Mouse (Mus musculus): ENCODE measurements around the gene Olfr1491. TPM values are rescaled to one million over a fixed set of nuclear protein-coding genes. Genes with fewer than 3 reads are reported as not detected.

Gene Olfr1491
- total RNA-seq (2021) = not detected
- long read RNA-seq, experiment 1 = 0 reads
- long read RNA-seq, experiment 2 = 0 reads

DNA sequence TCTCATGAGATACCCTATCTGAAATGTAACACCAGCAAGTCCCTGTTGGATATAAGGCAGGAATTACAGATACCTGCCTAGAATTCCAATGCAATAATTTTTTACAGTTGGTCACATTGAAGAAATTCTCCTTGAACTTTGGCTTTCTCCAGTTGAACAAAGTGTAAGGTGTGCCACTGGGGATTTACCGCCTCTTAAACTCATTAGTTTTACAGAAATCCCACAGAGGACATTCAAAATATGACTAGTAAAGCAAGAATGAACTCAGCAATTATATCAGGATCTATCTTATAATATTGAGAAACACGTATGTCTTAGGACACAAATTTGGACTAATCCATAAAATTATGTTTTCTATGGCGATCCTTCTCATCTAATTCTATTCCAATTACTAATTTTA lies at the start of gene Olfr1491:
TSS of gene Olfr1491 (plus strand) at position 301 of the 400 bp plus-strand sequence.
- Histone ChIP-seq H3K4me3 (no peak within 1 kb of the TSS), H3K27ac (no peak within 1 kb of the TSS)
- TF ChIP-seq CTCF (IDR thresholded peaks at IDR 0.05) = no peak
- intact Hi-C loops (cut with DNase I) = no loop called here
- no peak for DNase-seq

DNA sequence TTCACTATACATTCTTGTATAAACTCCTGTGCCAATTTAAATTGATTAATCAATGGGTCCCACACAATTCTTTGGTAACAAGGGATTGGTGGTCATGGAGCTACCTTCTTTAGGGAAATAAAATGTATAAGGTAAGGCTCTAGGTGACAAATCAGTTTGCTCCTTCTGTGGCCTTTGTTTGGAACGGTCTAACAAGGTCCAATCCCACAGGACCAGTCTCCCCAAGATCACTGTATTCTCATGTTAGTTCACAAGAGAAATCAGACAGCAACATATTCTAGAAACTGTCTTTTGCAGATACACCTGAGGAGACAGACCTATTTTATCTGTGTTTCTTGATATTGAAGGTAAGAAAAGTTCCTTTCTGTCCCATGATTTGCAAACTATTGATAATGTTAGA lies 46.3 kb upstream of the Olfr1491 start, which contains the start of gene Olfr1490:
TSS of gene Olfr1490 (plus strand) at position 301 of the 400 bp plus-strand sequence.
- no peak for TF ChIP-seq CTCF (IDR thresholded peaks at IDR 0.05)
- DNase-seq = no peak
- Histone ChIP-seq H3K4me3 (no peak within 1 kb of the TSS), H3K27ac (no peak within 1 kb of the TSS)
- intact Hi-C loops (cut with DNase I) = no loop called here

DNA sequence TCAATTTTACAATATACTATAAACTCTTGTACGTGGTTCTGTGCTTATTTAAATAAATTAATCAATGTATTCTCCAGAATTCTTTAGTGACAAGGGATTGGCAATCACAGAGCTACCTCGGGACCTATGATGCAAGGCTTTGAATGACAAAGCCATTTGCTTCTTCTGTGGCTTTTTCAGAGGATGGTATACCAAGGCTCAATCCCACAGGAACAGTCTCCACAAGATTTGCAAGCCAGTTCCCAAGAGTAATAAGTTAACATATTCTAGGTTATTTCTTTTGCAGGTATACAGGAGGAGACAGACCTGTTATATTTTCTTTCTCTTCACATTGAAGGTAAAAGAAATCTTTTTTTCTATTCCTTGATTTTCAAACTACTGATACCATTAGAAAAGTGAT lies 25.9 kb downstream of the Olfr1491 start, which contains the start of gene Olfr1493-ps1:
TSS of gene Olfr1493-ps1 (plus strand) at position 301 of the 400 bp plus-strand sequence.
- intact Hi-C loops (cut with DNase I) = no loop called here
- DNase-seq = no peak
- H3K4me3 ChIP-seq = no peak within 1 kb of the TSS
- TF ChIP-seq CTCF (IDR thresholded peaks at IDR 0.05) = no peak
- no peak within 1 kb of the TSS for H3K27ac ChIP-seq

DNA sequence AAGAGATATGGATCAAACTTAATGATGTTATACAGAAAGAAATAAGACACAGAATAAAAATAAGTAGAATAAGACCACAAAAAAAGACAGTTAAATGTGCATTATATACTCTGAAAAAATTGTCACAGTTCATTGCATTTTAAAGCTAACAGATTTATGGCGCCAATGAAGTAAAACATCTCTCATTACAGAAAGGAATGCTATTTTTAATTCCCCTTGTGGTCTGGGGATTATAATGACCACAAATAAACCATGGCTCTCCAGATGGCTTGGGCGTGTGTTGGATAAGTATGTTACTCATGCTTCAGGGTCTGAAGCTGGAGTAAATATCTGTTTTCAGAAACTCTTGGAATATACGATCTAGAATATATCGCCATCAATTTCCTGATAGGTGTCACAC lies 42.4 kb downstream of the Olfr1491 start, which contains the start of gene Olfr1494:
TSS of gene Olfr1494 (plus strand) at position 301 of the 400 bp plus-strand sequence.
- Histone ChIP-seq H3K27ac (no peak within 1 kb of the TSS), H3K4me3 (no peak within 1 kb of the TSS)
- no peak for TF ChIP-seq CTCF (IDR thresholded peaks at IDR 0.05)
- intact Hi-C loops (cut with DNase I) = no loop called here
- DNase-seq = no peak

DNA sequence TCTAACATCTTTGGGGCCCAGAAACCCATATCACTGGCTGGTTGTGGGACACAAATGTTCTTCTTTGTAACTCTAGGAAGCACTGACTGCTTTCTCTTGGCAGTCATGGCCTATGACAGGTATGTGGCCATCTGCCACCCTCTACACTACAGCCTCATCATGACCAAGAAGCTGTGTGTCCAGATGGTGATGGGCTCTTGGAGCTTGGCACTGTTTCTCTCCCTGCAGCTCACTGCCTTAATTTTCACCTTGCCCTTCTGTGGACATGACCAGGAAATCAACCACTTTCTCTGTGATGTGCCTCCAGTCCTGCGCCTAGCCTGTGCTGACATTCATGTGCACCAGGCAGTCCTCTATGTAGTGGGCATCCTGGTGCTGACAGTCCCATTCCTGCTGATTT lies 52.3 kb downstream of the Olfr1491 start:
- no peak for TF ChIP-seq CTCF (IDR thresholded peaks at IDR 0.05)
- H3K27ac ChIP-seq = no peak overlapping the region
- intact Hi-C loops (cut with DNase I) = no loop called here

More for the DNA sequence above, 52.3 kb downstream of the Olfr1491 start:
- no peak overlapping the region for H3K4me3 ChIP-seq
- DNase-seq = no peak

Other genes with a start within 250 kb of the Olfr1491 start
- not detected for gene Olfr1472, start 241.2 kb upstream of the Olfr1491 start, total RNA-seq (2021)
- not detected for gene Olfr1474, start 227.7 kb upstream of the Olfr1491 start, total RNA-seq (2021)
- not detected for gene Olfr1475, start 217.1 kb upstream of the Olfr1491 start, total RNA-seq (2021)
- not detected for gene Olfr1477, start 196.7 kb upstream of the Olfr1491 start, total RNA-seq (2021)
- gene Olfr1480, start 169.4 kb upstream of the Olfr1491 start, total RNA-seq (2021) = not detected
- not detected for gene Olfr1484, start 113.8 kb upstream of the Olfr1491 start, total RNA-seq (2021)
- not detected for gene Olfr1487, start 79.9 kb upstream of the Olfr1491 start, total RNA-seq (2021)
- not detected for gene Olfr1489, start 65.6 kb upstream of the Olfr1491 start, total RNA-seq (2021)
- not detected for gene Olfr1490, start 46.2 kb upstream of the Olfr1491 start, total RNA-seq (2021)
- gene Olfr1493-ps1, start 26.0 kb downstream of the Olfr1491 start, total RNA-seq (2021) = not detected
- gene Olfr1494, start 42.5 kb downstream of the Olfr1491 start, total RNA-seq (2021) = not detected
- gene Olfr1495, start 67.3 kb downstream of the Olfr1491 start, total RNA-seq (2021) = not detected
- not detected for gene Olfr1496, start 80.6 kb downstream of the Olfr1491 start, total RNA-seq (2021)
- gene Olfr1497, start 100.9 kb downstream of the Olfr1491 start, total RNA-seq (2021) = not detected
- gene Olfr1499, start 122.2 kb downstream of the Olfr1491 start, total RNA-seq (2021) = not detected
- gene Olfr1500, start 133.2 kb downstream of the Olfr1491 start, total RNA-seq (2021) = not detected
- not detected for gene Olfr1501, start 153.4 kb downstream of the Olfr1491 start, total RNA-seq (2021)
- not detected for gene Olfr1502, start 164.5 kb downstream of the Olfr1491 start, total RNA-seq (2021)
- not detected for gene Olfr1504, start 200.7 kb downstream of the Olfr1491 start, total RNA-seq (2021)
- not detected for gene Olfr1505, start 216.3 kb downstream of the Olfr1491 start, total RNA-seq (2021)

Measured in gastrocnemius, adult 2 months (tissue).